In genomic region chr9:45042947-45043346, GRCm38 (mm10) we compare ENCODE assay signal across 8 mouse cellular contexts. TPM values are rescaled to one million over a fixed set of nuclear protein-coding genes. Genes with fewer than 3 reads are reported as not detected.
DNase-seq lines count a peak whose midpoint lies in the region; ATAC-seq and TF ChIP-seq lines count a peak whose summit lies in the region.

No protein-coding gene starts in this region.

- DNase-seq in cerebellum, adult 2 months = peak in 1 of 2 experiments; percentile 38
- DNase-seq in cerebellum, adult 9-10 months = no peak
- DNase-seq in thymus, postnatal 4 days = peak; percentile 42
- DNase-seq in thymus, postnatal 25 days = no peak
- peak; percentile 51 to 81 for DNase-seq in kidney, postnatal 25 days
- DNase-seq in spleen, adult 12 weeks (ENCODE audit: low spot score) = no peak
- DNase-seq in testis, postnatal 14 days (ENCODE audit: low spot score) = no peak

- H3K4me3 ChIP-seq in cerebellum, adult 2 months (replicated peaks; ENCODE audit: insufficient read depth, low read depth, low read length) = peak overlapping the region; percentile 32
- peak overlapping the region; percentile 41 for H3K4me3 ChIP-seq in stomach, embryonic 15.5 days (replicated peaks)

- WGBS in cerebellum, adult 2 months = 2% methylated on average over 10 of the region's 10 CpGs
- 1% methylated on average over 10 of the region's 10 CpGs for WGBS in stomach, embryonic 15.5 days

- H3K4me1 ChIP-seq in cerebellum, adult 2 months (ENCODE audit: control insufficient read depth, insufficient read depth, low read length) = 0 out of 2 replicates have a peak, but pooled peaks cover 2% of the 10 kb centered on the region
- peaks cover 9% of the 10 kb centered on the region; the same call in 1 of the 2 replicates for H3K4me1 ChIP-seq in stomach, embryonic 15.5 days

- no peak for TF ChIP-seq CTCF in cerebellum, adult 2 months (IDR thresholded peaks at IDR 0.05; ENCODE audit: borderline replicate concordance, insufficient read depth, low read depth, low read length)

- H3K9me3 ChIP-seq in stomach, embryonic 15.5 days = no peaks in the 10 kb centered on the region

- H3K4me2 ChIP-seq in stomach, embryonic 15.5 days = peak overlapping the region; percentile 56

- no peak for ATAC-seq in stomach, embryonic 15.5 days (ENCODE audit: insufficient read depth, low FRiP score, low read depth)

- H3K9ac ChIP-seq in stomach, embryonic 15.5 days = peak overlapping the region; percentile 29; the same call in 1 of the 2 replicates

- peaks cover 4% of the 10 kb centered on the region; the same call in 1 of the 2 replicates for H3K27me3 ChIP-seq in cerebellum, adult 2 months (ENCODE audit: control insufficient read depth, insufficient read depth, low read length)
- H3K27me3 ChIP-seq in stomach, embryonic 15.5 days (replicated peaks) = peaks cover 23% of the 10 kb centered on the region

- no peaks in the 10 kb centered on the region for H3K36me3 ChIP-seq in stomach, embryonic 15.5 days

- H3K27ac ChIP-seq in cerebellum, adult 2 months (ENCODE audit: insufficient read depth, low read length) = no peak overlapping the region
- H3K27ac ChIP-seq in stomach, embryonic 15.5 days = peak overlapping the region; percentile 89

- no peak for TF ChIP-seq POLR2A in cerebellum, adult 2 months (IDR thresholded peaks at IDR 0.05; ENCODE audit: borderline replicate concordance, insufficient read depth, low read length)

RNA-seq across cellular contexts. Expression of gene Mpzl2, which starts 3.3 kb away (rescaled TPM):
- 1.1 and 2.4 TPM in 2 replicates for polyA plus RNA-seq in cerebellum, adult 2 months (2012; rRNA removed)
- polyA plus RNA-seq in stomach, embryonic 15.5 days (2015; fragmentation: Nextera tagmentation; extraction: Ambion mirVana) = 31.4 and 32.8 TPM in 2 replicates

RNA-seq across cellular contexts. Expression of gene Mpzl3, which starts 12.0 kb away (rescaled TPM):
- 7.4 and 8.3 TPM in 2 replicates for polyA plus RNA-seq in cerebellum, adult 2 months (2012; rRNA removed)
- 6.4 and 7.8 TPM in 2 replicates for polyA plus RNA-seq in stomach, embryonic 15.5 days (2015; fragmentation: Nextera tagmentation; extraction: Ambion mirVana)

RNA-seq across cellular contexts. Expression of gene Cd3e, which starts 33.5 kb away (rescaled TPM):
- polyA plus RNA-seq in cerebellum, adult 2 months (2012; rRNA removed) = 0.05 and 0.27 TPM in 2 replicates
- 2.1 and 2.5 TPM in 2 replicates for polyA plus RNA-seq in stomach, embryonic 15.5 days (2015; fragmentation: Nextera tagmentation; extraction: Ambion mirVana)

RNA-seq across cellular contexts. Expression of gene Jaml, which starts 36.0 kb away (rescaled TPM):
- 3.8 and 4.2 TPM in 2 replicates for polyA plus RNA-seq in cerebellum, adult 2 months (2012; rRNA removed)
- 24.3 and 25.6 TPM in 2 replicates for polyA plus RNA-seq in stomach, embryonic 15.5 days (2015; fragmentation: Nextera tagmentation; extraction: Ambion mirVana)

Comparison
In these comparisons a context has a peak if more than half of its experiments do, and no peak if none do; other contexts are left out.
1. DNase-seq: peak in thymus, postnatal 4 days (single experiment) and kidney, postnatal 25 days (2 of 2); none in cerebellum, adult 9-10 months (single experiment), thymus, postnatal 25 days (single experiment), spleen, adult 12 weeks (single experiment) and testis, postnatal 14 days (single experiment).